In the genomic region with DNA sequence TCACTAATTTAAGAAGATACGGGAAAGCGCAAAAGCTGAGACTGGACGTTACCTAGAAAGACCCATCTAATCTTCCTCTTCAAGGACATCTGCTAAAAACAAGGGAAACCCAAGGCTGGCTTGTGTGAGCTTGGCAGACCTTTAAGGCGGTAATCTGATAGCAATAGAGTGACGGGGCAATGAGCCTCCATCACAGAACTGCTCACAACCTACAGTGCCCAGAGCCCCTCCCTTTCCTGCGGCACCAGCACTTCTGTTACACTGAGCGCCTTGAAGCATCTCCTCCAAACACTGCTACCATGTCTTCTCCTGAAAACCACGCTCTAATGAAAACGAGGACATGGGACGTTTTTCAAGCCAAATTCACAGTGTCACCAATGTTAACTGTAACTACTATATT, we compare ENCODE assay signal across 19 mouse cellular contexts.
A peak's percentile ranks its signal among the peaks of the same experiment; 100 is the strongest.
DNase-seq lines count a peak whose midpoint lies in the region; ATAC-seq and TF ChIP-seq lines count a peak whose summit lies in the region.
"Had no signal": no experiment of that assay in that cellular context is flagged by ENCODE, and none has a peak within 500 bp of the region (broad histone marks: within the 10 kb centered on the region; RNA-seq: fewer than 3 reads in every experiment).

No protein-coding gene starts in this region.

- no peaks in the 10 kb centered on the region for H3K9me3 ChIP-seq in embryonic facial prominence, embryonic 11.5 days (replicated peaks; ENCODE audit: control insufficient read depth, low read length)
- no peaks in the 10 kb centered on the region for H3K9me3 ChIP-seq in embryonic facial prominence, embryonic 10.5 days
- H3K9me3 ChIP-seq in kidney, embryonic 16.5 days (ENCODE audit: low read length): no peaks in the 10 kb centered on the region
- no peaks in the 10 kb centered on the region for H3K9me3 ChIP-seq in neural tube, embryonic 13.5 days
- H3K9me3 ChIP-seq in stomach, postnatal 0 days (ENCODE audit: control insufficient read depth, low read length): no peaks in the 10 kb centered on the region
- H3K9me3 ChIP-seq: forebrain, embryonic 12.5 days; limb, embryonic 15.5 days; liver, embryonic 15.5 days; neural tube, embryonic 12.5 days had no signal

- no peak overlapping the region for H3K27ac ChIP-seq in embryonic facial prominence, embryonic 11.5 days (replicated peaks; ENCODE audit: low read depth, low read length)
- no peak overlapping the region for H3K27ac ChIP-seq in embryonic facial prominence, embryonic 10.5 days (replicated peaks)
- no peak overlapping the region for H3K27ac ChIP-seq in kidney, embryonic 16.5 days (ENCODE audit: low read length)
- no peak overlapping the region for H3K27ac ChIP-seq in neural tube, embryonic 13.5 days (replicated peaks)
- H3K27ac ChIP-seq in stomach, postnatal 0 days (replicated peaks): no peak overlapping the region
- H3K27ac ChIP-seq: forebrain, embryonic 12.5 days; heart, adult 2 months; limb, embryonic 15.5 days; liver, embryonic 15.5 days; macrophage; neural tube, embryonic 12.5 days had no signal

- 50% methylated on average over 10 of the region's 10 CpGs for WGBS in embryonic facial prominence, embryonic 11.5 days
- WGBS in embryonic facial prominence, embryonic 10.5 days: 61% methylated on average over 10 of the region's 10 CpGs
- WGBS in kidney, embryonic 16.5 days: 39% methylated on average over 10 of the region's 10 CpGs
- WGBS in neural tube, embryonic 13.5 days: 55% methylated on average over 10 of the region's 10 CpGs
- WGBS in stomach, postnatal 0 days: 75% methylated on average over 10 of the region's 10 CpGs

- H3K9ac ChIP-seq in embryonic facial prominence, embryonic 11.5 days (replicated peaks; ENCODE audit: low read length): no peak overlapping the region
- H3K9ac ChIP-seq in kidney, embryonic 16.5 days (replicated peaks; ENCODE audit: low read length): no peak overlapping the region
- H3K9ac ChIP-seq in neural tube, embryonic 13.5 days: no peak overlapping the region
- no peak overlapping the region for H3K9ac ChIP-seq in stomach, postnatal 0 days (ENCODE audit: low read length)
- H3K9ac ChIP-seq: forebrain, embryonic 12.5 days; limb, embryonic 15.5 days; liver, embryonic 15.5 days; neural tube, embryonic 12.5 days had no signal

- no peak overlapping the region for H3K4me3 ChIP-seq in embryonic facial prominence, embryonic 11.5 days (ENCODE audit: low read depth, low read length)
- no peak overlapping the region for H3K4me3 ChIP-seq in embryonic facial prominence, embryonic 10.5 days
- H3K4me3 ChIP-seq in kidney, embryonic 16.5 days (ENCODE audit: low read length): no peak overlapping the region
- H3K4me3 ChIP-seq in neural tube, embryonic 13.5 days: no peak overlapping the region
- no peak overlapping the region for H3K4me3 ChIP-seq in stomach, postnatal 0 days (ENCODE audit: low read depth, low read length)
- H3K4me3 ChIP-seq: forebrain, embryonic 12.5 days; heart, adult 2 months; limb, embryonic 15.5 days; liver, embryonic 15.5 days; neural tube, embryonic 12.5 days had no signal

- no peak for TF ChIP-seq CTCF in stomach, postnatal 0 days (IDR thresholded peaks at IDR 0.05; ENCODE audit: low read depth)

- peak; percentile 51 for DNase-seq in embryonic facial prominence, embryonic 11.5 days (ENCODE audit: low spot score)
- no peak for DNase-seq in embryonic facial prominence, embryonic 10.5 days (ENCODE audit: low spot score)
- DNase-seq in kidney, postnatal 36 days: no peak
- DNase-seq in neural tube, embryonic 10.5 days (ENCODE audit: extremely low spot score, low spot score): no peak
- DNase-seq in stomach, postnatal 0 days (ENCODE audit: low spot score): no peak
- DNase-seq: cerebellum, adult 2 months; gastrocnemius, postnatal 25 days; heart, adult 2 months; heart, postnatal 36 days; kidney, adult 18-20 months; thymus, postnatal 36 days had no signal

- 0 out of 2 replicates have a peak, but pooled peaks cover 3% of the 10 kb centered on the region for H3K4me1 ChIP-seq in embryonic facial prominence, embryonic 11.5 days (ENCODE audit: control insufficient read depth, insufficient read depth, low read length)
- H3K4me1 ChIP-seq in embryonic facial prominence, embryonic 10.5 days: peaks cover 37% of the 10 kb centered on the region
- peaks cover 22% of the 10 kb centered on the region for H3K4me1 ChIP-seq in kidney, embryonic 16.5 days (ENCODE audit: insufficient read depth, low read length)
- H3K4me1 ChIP-seq in neural tube, embryonic 13.5 days (replicated peaks): peaks cover 73% of the 10 kb centered on the region
- H3K4me1 ChIP-seq in stomach, postnatal 0 days (replicated peaks; ENCODE audit: control insufficient read depth, insufficient read depth): 0 out of 2 replicates have a peak, but pooled peaks cover 6% of the 10 kb centered on the region
- H3K4me1 ChIP-seq: liver, embryonic 15.5 days had no signal

- no peak for TF ChIP-seq EP300 in stomach, postnatal 0 days (optimal IDR thresholded peaks at IDR 0.05)

- no peaks in the 10 kb centered on the region for H3K27me3 ChIP-seq in embryonic facial prominence, embryonic 11.5 days (ENCODE audit: control insufficient read depth, insufficient read depth, low read length)
- H3K27me3 ChIP-seq in embryonic facial prominence, embryonic 10.5 days (replicated peaks; ENCODE audit: low read depth, poor library complexity, severe bottlenecking): no peaks in the 10 kb centered on the region
- H3K27me3 ChIP-seq in kidney, embryonic 16.5 days (ENCODE audit: insufficient read depth, low read length): no peaks in the 10 kb centered on the region
- no peaks in the 10 kb centered on the region for H3K27me3 ChIP-seq in neural tube, embryonic 13.5 days
- no peaks in the 10 kb centered on the region for H3K27me3 ChIP-seq in stomach, postnatal 0 days (ENCODE audit: control insufficient read depth, insufficient read depth, low read length)
- H3K27me3 ChIP-seq: forebrain, embryonic 12.5 days; limb, embryonic 15.5 days; liver, embryonic 15.5 days; neural tube, embryonic 12.5 days had no signal

- H3K4me2 ChIP-seq in embryonic facial prominence, embryonic 11.5 days (ENCODE audit: low read depth, low read length): no peak overlapping the region
- H3K4me2 ChIP-seq in kidney, embryonic 16.5 days (replicated peaks; ENCODE audit: low read depth, low read length): no peak overlapping the region
- no peak overlapping the region for H3K4me2 ChIP-seq in neural tube, embryonic 13.5 days
- no peak overlapping the region for H3K4me2 ChIP-seq in stomach, postnatal 0 days (replicated peaks; ENCODE audit: low read depth)
- H3K4me2 ChIP-seq: forebrain, embryonic 12.5 days; limb, embryonic 15.5 days; liver, embryonic 15.5 days; neural tube, embryonic 12.5 days had no signal

- ATAC-seq in embryonic facial prominence, embryonic 11.5 days (replicated peaks; ENCODE audit: insufficient number of reproducible peaks, low FRiP score, low TSS enrichment, low read depth): peak; percentile 68; the same call in 1 of the 2 replicates
- peak; percentile 87 for ATAC-seq in kidney, embryonic 16.5 days (ENCODE audit: low FRiP score, low TSS enrichment)
- ATAC-seq in neural tube, embryonic 13.5 days (ENCODE audit: low read depth): 0 out of 2 replicates have a peak, but pooled peaks have one; percentile 32
- ATAC-seq in stomach, postnatal 0 days (ENCODE audit: low FRiP score, low TSS enrichment): no peak

- H3K36me3 ChIP-seq in embryonic facial prominence, embryonic 11.5 days (replicated peaks; ENCODE audit: control insufficient read depth, insufficient read depth, low read depth, low read length): no peaks in the 10 kb centered on the region
- no peaks in the 10 kb centered on the region for H3K36me3 ChIP-seq in embryonic facial prominence, embryonic 10.5 days (replicated peaks)
- H3K36me3 ChIP-seq in kidney, embryonic 16.5 days (ENCODE audit: insufficient read depth, low read length): no peaks in the 10 kb centered on the region
- no peaks in the 10 kb centered on the region for H3K36me3 ChIP-seq in neural tube, embryonic 13.5 days
- no peaks in the 10 kb centered on the region for H3K36me3 ChIP-seq in stomach, postnatal 0 days (ENCODE audit: control insufficient read depth, insufficient read depth, low read length)
- H3K36me3 ChIP-seq: forebrain, embryonic 12.5 days; G1E; limb, embryonic 15.5 days; liver, embryonic 15.5 days; neural tube, embryonic 12.5 days had no signal
